Mouse (Mus musculus): ENCODE measurements at regions not wholly inside any gene's neighbourhood (a gene's known extent, or its start where the extent isn't known, plus 50 kb on each side); places are given as distances from the start of the nearest gene placed in this dataset.
"Not testable (repeated sequence)": the region's sequence is repeated elsewhere in the genome, so short reads cannot be mapped to it uniquely, and the experiment has no call there.

- no peak for ATAC-seq
These were observed 82.8 kb downstream of the Ddx11 start for GRCm38 (mm10) chr17:66206074-66206473.

GRCm38 (mm10) chr17:66207653-66208497, 84.6 kb downstream of the Ddx11 start:
- not testable (repeated sequence) for ATAC-seq

- ATAC-seq: peak; percentile 77
These were observed 85.6 kb downstream of the Ddx11 start for GRCm38 (mm10) chr17:66208803-66209515.

- no peak for ATAC-seq
These were observed 88.2 kb downstream of the Ddx11 start for GRCm38 (mm10) chr17:66211561-66211960.

- ATAC-seq: no peak
These were observed 89.3 kb downstream of the Ddx11 start for GRCm38 (mm10) chr17:66212616-66213015.

- ATAC-seq: no peak
These were observed 95.0 kb downstream of the Ddx11 start for GRCm38 (mm10) chr17:66218321-66218720.

GRCm38 (mm10) chr17:66219669-66220435, 96.5 kb downstream of the Ddx11 start:
- ATAC-seq: no peak

- ATAC-seq: no peak
These were observed 97.9 kb downstream of the Ddx11 start for GRCm38 (mm10) chr17:66221256-66221655.

GRCm38 (mm10) chr17:66223711-66224110, 100.4 kb downstream of the Ddx11 start:
- no peak for ATAC-seq

GRCm38 (mm10) chr17:66224241-66224640, 100.9 kb downstream of the Ddx11 start:
- ATAC-seq: no peak

- ATAC-seq: no peak
These were observed 109.1 kb downstream of the Ddx11 start for GRCm38 (mm10) chr17:66232391-66232790.

GRCm38 (mm10) chr17:66232891-66233421, 109.6 kb downstream of the Ddx11 start:
- ATAC-seq: no peak

GRCm38 (mm10) chr17:66233451-66233951, 110.2 kb downstream of the Ddx11 start:
- ATAC-seq: no peak

- ATAC-seq: no peak
These were observed 111.1 kb downstream of the Ddx11 start for GRCm38 (mm10) chr17:66234432-66234831.

- peak; percentile 82 for ATAC-seq
These were observed 111.9 kb downstream of the Ddx11 start for GRCm38 (mm10) chr17:66235096-66235805.

GRCm38 (mm10) chr17:66235806-66236335, 112.6 kb downstream of the Ddx11 start:
- ATAC-seq: no peak

GRCm38 (mm10) chr17:66241868-66242622, 118.7 kb downstream of the Ddx11 start:
- ATAC-seq: no peak

GRCm38 (mm10) chr17:66244183-66244582, 120.9 kb downstream of the Ddx11 start:
- no peak for ATAC-seq

GRCm38 (mm10) chr17:66246031-66246534, 122.8 kb downstream of the Ddx11 start:
- ATAC-seq: no peak

- ATAC-seq: no peak
These were observed 128.2 kb downstream of the Ddx11 start for GRCm38 (mm10) chr17:66251495-66251894.

- ATAC-seq: no peak
These were observed 129.6 kb downstream of the Ddx11 start for GRCm38 (mm10) chr17:66252926-66253325.
